Mouse (Mus musculus) adrenal gland, postnatal 14 days (tissue): Measurements from ENCODE around the gene Pnpla3. TPM values are rescaled to one million over a fixed set of nuclear protein-coding genes. Genes with fewer than 3 reads are reported as not detected.

ENCODE experiments used
- DNase-seq: peaks from one replicate; pipeline ENCODE4 v3.0.0; 2021; ENCODE audit warnings: mixed read lengths
- total RNA-seq: library from RNA; stranded (reverse); gene quantifications from 2 replicates; pipeline ENCODE4 v1.2.3, GENCODE M21; 2021

The Pnpla3 gene
- total RNA-seq, 1 experiment from 2014 or later, result 65.0 TPM

DNA sequence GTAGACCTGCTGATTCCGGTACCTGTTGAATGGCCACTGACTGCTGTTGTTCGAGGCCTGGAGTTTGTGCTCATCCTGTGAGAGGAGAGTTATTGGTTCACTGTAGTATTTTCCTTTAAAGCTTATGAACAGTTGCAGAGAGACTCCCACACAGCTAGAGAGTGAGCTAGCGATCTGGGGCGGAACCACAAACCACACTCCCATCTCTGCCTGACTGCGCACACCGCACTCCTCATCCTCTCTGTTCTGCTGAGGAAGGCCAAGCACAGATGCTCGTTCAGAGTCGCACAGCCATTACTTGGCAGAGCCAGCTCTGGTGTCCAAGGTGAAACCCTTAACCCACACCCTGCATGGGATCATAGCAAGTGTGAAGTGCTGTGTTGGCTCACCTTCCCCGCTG is 11.1 kb downstream of the Pnpla3 start:
- no peak for DNase-seq

DNA sequence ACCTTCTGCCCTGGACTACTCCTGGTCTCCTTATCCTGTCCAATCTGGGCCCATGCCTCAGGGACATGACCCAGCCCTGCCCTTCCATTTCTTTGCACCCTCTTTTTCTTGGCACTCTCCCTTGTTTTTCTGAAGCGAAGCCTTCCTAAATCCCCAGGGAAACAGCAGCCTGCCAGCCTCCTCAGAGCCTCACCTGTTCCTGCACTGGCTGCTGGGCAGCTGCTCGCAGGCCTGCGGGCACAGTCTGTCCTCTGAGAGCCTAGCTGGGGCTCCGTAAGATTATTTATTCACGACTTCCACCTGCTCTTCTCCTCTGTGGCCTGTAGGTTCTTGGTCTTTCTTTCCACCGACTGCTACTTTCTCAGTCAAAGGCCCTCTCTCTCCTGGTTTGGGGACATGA is 14.4 kb downstream of the Pnpla3 start:
- peak; percentile 39 for DNase-seq

DNA sequence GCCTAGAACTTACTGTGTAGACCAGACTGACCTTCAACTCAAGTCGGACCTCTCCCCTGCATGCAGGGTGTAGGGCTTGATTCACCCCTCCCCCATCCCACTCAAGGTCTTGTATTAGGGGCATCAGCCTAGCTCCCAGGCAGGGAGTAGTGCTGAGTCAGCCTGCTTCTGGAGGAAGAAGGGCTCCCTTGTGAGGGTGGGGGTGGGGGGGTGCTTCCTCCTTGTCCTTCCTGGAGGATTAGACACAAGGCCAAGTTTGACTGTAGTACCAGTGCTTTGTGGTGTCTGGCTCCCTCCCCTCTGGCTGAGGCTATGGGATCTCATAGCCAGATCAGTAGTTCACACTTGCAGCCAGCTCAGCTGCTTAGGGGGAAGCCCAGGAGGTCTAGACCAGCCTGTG is 16.3 kb downstream of the Pnpla3 start:
- peak; percentile 61 for DNase-seq

DNA sequence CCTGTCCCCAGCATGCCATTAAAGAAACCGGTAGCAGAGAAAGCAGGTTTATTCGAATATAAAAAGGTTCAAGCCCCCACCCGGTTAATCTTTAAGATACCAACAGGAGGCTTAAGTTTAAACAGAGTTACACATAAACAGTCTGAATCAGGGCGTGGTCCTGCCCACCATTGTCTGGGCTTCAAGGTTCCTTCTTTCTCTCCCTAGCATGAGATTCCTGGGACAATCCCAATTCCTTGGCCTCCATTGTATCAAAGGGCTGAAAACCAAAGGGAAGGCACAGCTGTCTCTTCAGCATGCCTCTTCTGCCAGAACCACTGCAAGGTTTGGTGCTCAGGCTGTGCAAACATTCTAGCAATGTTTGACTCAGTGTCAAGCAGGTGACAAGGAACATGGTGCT is 18.6 kb downstream of the Pnpla3 start:
- no peak for DNase-seq

DNA sequence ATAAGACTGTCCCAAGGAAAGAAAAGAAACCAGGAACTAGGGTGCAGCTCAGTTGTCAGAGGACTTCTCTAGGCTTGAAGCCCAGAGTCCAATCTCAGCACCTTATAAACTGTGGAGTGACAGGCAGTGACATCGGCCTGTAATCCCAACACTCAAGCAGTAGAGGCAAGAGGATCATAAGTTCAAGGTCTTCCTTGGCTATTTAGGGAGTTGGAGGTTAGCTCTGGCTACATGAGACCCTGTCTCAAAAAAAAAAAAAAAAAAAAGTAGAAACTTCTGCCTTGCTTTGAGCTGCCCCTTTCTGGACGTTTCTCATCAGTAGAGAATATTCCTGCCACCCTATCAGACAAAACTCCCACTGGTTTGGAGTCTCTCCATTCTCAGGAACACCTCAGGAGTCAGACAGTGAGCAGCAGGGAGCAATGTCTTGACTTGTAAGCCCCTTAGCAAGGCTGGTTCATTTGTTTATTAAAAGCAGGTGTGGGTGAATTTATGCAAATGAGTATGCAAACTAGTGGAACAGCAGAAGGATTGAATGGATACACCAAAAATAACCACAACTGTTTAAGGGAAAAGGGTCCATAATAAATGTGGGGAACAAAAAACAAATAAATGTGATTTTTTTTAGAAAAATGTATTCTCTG is 21.4 kb downstream of the Pnpla3 start:
- DNase-seq, result no peak

DNA sequence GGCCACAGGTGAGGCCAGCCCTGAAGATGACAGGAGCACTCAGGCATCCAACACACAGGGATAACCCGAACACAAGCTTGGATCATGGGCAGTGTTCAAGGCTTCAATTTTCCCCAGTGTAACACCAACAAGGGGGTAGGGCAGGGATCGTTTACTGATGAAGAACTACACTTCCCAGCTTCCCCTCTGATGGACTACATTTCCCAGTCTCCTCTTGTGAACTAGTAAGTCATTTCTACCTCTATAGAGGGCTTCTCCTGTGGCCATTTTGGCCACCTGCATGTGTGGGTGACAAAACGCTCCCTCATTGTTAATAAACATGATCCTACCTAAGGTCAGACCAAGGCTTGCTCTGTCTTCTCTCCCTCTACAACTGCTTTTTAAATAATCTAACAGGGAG is 22.2 kb downstream of the Pnpla3 start:
- no peak for DNase-seq

DNA sequence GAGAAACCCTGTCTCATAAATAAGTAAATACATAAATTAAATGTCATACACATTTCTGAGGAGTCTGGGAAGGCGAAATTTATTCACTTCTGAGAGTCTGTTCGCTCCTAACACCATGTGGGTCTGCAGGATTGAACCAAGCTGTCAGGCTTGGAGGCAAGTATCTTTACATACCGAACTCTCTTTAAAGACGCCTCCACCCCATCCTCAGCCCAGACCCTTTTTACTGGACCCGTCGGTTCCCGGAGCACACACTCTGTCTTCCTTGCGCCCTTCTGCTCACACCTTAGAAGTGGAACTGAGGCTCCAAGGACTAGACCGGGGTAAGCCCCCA is 24.1 kb downstream of the Pnpla3 start:
- no peak for DNase-seq

DNA sequence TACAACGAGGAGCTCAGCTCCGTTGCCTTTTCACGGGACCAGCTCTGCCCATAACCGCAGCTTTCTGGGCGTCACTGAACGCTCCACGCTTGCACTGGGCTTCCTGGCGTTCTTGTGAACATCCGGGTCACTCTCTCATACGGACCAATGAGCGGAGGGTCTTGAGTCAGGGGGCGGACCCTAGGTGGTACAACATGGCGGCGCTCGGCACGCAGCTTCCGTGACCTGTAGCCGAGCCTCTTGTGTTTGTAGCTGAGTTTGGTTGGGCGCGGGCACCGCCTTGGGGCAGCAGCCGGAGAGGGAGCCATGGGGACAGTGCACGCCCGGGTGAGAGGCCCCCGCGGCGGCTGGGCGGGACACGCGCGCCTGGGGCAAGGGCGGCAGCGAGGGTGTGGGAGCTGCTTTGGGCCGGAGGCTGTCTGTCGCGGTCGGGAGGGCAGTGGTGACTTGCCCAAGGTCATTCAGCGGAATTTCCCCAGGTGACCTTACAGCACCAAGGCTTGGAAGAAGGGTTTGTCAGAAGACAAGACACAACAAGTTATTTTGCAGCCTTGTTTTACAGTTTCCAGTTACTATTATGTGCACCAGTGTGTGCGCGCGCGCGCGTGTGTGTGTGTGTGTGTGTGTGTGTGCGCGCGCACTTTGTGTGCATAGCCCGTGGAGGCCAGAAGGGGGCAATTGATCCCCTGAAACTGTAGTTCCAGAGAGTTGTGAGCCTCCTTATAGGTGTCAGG is 24.6 kb downstream of the Pnpla3 start, which contains the start of gene Samm50:
Samm50 (plus strand) TSS at position 184 of the 734 bp plus-strand sequence.
- DNase-seq, result peak; percentile 94

DNA sequence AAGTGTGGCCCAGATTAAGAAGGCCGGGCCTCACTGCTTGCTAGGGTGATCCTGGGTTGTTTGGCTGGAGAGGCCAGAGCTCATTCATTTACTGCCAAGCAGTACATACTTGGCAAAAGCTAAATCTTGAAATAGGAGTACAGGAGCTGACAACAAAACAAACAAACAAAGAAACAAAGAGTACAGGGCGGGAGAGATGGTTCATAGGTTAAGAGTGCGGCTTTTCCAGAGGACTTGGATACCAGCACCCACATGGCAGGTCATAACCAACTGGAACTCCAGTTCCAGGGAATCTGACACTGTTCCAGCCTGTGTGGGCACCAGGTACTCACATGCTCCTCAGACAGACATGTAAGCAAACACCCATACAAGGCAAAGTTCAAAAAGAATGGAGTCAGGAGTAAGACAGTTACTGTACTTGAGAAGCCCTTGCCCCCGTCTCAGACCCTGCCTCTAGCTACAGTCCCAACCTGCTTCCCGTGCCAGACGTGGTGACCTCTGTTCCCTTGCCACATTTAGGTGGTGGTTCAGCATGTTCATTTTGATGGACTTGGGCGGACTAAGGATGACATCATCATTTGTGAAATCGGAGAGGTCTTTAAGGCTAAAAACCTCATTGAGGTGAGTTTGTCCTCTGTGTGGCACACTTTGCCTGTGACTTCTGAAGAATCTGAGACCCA is 29.0 kb downstream of the Pnpla3 start:
- DNase-seq, result peak; percentile 52

DNA sequence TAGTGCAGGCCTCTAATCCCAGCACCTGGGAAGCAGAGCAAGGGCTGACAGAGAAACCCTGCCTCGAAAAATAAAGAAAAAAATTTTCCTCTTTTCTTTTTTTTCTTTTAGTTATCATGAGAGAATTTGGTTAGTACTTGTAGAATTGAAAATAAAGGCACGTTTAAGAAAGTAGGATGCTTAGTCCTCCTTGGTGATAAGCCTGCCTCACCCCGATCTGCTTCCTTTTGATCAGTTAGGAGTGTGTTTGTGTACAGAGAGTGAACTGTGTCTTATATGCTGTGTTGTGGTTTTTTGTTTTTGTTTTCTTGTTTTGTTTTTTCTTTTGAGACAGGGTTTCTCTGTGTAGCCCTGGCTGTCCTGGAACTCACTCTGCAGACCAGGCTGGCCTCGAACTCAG is 39.7 kb downstream of the Pnpla3 start:
- DNase-seq, result no peak

DNA sequence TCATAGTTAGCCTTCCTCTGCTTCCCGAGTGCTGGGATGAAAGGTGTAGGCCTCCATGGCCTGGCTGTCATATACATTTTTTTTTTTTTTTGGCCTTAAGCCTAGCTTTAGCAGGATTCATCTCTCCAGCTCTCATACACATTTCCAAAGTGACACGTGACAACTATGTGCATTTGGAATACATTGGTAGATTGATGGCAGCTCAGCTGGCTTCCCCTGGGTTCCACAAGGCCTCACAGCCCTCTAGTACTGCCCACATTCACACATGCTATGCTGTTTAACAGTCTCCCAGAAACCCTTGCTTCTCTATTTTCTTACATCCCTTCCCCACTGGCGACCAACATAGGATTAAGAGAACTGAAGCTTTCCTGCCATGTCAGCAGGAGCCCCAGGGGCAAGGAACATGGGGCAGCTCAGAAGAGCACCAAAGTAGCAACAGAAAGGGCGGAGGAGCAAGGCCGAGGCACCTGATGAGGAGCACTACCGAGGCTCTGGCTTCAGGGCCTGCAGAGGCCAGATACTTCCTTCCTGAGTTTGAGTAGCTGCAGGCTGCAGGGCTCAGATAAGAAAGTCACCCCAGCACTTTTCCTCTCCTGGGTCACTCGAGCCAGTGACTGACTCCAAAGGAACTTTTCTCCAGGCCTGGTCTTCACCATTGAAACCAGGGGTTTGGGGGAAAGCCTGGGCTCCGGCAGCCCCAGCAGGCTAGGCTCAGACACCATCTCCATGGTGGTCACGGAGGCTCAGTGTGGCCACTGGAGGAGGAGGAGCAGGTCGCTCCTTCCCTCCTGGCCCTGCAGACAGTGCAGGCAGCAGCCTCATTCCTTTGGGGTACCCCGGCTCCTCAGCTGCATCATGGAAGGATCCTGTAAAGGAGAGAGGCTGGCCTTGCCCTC is 42.1 kb downstream of the Pnpla3 start:
- no peak for DNase-seq

DNA sequence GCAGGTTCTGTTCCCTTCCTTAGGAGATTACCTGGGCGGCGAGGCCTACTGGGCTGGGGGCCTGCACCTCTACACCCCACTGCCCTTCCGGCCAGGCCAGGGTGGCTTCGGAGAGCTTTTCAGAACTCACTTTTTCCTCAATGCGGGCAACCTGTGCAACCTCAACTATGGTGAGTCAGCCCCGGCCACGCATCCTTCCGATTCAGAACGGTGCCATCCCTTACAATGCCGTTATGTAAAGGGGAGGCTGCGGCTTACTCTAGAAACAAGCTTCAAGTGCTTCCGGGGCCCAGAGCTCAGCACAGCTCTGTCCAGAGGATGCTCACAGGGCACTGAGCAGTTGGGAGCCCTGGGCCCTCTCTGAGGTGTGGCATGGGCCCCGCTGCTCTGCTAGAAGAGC is 42.8 kb downstream of the Pnpla3 start:
- DNase-seq, result no peak

DNA sequence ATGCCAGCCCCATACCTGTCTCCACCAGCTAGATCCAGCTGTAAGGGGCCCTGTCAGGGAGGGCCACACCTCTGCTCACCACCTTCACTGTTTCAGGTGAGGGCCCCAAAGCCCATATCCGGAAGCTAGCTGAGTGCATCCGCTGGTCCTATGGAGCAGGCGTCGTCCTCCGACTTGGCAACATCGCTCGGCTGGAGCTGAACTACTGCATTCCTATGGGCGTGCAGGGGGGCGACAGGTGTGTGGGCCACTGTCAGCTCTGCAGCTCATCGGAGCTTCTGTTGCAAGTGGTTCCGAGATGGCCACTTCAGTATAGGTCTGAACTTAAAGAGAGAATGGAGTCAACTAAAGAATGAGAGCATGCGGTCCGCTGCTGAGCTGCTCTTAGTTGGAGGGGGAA is 43.3 kb downstream of the Pnpla3 start:
- DNase-seq, result no peak

DNA sequence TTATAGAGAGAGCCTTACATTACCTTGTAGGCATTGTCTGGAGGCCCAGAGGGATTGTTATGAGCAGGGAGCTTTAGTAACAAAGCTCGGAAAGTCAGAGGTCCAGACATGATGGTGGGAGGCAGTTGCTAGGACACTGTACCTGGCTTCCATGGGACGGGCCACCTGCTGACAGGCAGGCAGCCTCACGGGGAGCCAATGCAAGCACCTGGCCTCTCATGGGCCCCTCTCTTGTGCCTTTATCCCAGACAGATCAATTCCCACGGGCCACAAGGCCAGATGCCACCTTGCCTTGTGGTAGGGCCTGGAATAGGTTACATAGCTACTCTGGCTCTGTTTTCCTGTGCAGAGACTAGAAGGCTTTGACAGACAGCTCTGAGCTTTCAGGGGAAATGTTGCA is 43.9 kb downstream of the Pnpla3 start:
- DNase-seq, result no peak

DNA sequence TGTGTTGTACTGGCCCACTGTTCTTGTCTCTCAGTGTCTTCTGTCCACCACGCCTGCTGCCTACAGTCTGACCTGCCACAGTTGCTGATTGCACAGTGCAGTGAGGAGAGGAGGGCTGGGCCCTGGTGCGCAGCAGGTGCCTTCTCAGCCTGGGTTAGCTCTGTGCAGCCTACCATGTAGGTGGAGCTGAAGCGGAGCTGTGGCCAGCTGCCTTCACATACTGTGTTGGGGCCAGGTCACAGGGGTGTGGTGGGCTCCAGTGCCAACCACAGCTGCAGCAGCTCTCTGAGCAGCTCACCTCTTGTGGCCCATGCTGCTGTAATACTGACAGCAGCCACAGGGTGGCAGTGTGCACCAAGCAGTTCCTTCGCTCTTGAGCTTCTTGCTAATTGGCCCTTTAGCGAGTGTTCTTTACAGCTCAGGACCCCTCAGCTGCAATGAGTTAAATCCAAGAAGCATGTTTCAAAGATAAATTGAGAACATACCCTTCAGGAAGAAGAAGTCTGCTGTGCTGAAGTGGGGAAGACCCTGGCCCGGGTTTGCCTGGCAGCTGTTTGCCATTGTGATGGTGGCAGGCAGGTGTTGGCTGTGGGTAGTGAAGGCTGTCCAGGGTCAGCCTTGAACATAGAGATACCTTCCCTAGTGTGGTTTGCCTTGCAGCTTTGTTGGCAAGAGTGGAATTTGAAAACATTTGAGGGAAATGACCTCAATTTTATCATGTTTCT is 44.6 kb downstream of the Pnpla3 start:
- peak; percentile 89 for DNase-seq

DNA sequence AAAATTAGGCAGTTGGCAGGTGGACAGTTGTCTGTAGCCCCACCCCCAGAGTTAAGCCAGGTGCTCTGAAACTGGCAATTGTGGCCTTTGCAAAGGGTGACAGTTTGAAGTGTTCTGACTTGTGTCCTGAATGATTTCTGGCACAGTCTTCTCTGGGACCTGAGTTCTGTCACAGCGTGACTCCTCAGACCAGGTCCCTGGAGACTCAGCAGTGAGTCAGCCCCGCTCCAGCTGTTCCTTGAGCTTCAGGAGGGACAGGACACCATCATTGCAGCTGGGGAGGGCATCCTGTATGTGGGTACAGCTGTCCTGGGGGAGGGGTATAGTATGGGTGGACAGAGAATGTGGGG is 45.1 kb downstream of the Pnpla3 start:
- DNase-seq, result peak; percentile 74

DNA sequence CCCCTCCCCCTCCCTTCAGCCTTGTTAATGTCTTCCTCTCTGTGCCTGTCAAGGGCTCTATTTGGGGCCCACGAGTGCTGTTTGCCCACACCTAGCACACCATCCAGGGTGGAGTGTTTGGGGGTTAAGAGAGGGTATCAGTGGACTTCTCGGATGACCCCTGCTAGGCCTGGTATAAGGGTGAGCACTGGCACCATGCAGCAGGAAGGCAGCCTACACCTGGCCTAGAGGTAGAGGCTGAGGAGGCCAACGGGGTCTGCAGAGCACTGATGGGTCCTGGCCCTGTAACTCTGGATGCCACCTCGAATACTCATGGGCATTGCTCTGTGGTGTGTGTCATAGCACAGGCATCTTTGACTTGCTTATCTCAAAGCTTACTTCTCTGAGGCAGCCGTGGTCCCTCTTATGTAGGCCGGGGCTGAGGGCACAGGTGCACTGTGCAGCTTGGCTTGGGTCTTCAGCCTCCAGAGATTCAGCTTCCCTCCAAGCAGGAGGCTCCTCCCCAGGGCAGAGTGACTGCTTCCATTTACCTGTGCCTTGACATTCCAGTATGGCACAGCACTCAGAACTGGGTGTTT is 45.6 kb downstream of the Pnpla3 start:
- no peak for DNase-seq

DNA sequence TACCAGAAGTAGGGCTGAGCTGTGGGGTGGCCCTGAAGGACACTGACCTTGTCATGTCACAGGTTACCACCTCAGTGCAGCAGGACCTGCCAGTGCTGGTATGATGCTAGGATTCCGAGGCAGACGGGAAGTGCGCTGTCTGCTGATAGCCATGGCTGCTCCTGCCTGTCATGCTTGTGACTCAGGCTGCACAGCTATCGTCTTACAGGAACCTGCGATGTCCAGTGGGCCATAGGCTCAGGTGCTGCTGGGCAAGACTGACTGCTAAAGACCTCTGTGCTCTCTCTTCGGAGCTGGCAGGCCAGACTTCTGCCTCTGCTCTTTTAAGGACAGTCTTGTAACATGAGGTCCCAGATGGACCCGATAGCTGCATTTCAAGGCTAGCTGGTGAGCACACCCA is 46.8 kb downstream of the Pnpla3 start:
- DNase-seq, result no peak

DNA sequence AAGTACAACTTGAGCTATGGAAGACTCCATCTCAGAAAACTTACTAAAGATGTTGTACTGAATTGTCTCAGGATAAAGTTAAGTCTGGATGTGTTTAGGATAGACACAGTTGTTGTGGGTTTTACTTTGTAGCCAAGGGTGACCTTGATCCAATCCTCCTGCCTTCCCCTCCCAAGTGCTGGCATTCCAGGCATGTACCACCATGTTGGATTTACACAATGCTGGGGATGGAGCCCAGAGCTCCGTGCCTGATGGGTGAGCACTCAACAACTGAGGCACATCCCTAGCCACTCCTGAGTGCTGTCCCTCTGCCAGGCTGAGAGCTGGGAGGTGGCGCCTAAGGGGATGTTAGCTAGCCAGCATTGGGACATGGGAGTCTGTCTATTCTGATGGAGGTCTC is 47.6 kb downstream of the Pnpla3 start:
- DNase-seq, result no peak

DNA sequence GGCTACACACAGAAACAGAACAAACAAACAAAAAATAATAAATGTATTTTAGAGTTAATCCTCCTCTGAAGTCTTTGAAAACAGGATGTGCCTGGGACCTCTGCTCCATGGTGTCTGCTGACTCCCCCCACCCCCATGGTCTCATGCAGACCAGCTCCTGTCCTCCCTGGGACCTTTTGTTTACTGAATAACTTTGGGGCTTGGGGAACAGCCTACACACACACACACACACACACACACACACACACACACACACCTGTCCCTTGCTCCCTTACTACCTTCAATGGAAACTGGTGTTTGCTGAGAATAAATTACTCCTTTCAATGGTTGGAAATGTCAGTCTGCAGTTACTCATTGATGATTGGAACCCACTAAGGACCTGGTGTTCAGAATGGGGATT is 48.4 kb downstream of the Pnpla3 start:
- DNase-seq, result no peak

DNA sequence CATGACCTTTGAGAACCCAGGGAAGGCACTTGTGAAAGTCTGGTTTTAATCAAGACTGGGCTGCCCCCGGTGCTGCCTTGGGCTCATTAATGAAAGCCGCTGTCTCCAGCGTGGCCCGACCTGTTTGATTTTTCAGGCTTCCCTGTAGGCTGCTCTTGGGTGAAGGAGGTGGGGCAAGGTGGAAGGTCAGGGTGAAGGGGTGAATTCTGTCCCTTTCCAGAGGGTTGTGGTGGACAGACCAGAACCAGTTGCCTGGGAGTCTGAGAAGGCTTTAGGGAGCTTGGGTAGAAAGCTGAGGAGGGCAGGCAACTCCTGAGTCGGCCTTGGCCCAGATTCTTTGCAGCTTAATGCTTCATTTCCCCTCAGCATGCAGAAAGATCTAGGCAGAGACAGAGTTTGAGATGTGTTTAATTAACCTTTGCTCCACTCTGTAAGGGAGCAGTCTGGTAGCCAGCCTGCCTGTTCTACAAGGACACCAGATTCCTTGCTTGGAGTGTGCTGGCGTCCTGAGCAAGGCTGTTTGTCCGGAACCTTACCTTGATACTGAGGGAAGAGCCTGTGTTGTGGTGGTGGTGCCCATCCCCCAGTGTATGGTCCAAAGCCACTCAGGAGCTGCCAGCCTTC is 48.9 kb downstream of the Pnpla3 start:
- DNase-seq, result peak; percentile 59
